Mouse (Mus musculus) CD4-positive, CD25-positive, alpha-beta regulatory T cell, adult 2 months (primary cell): Measurements from ENCODE around the gene Mark2.

Source experiments
- DNase-seq: peaks from one replicate; pipeline ENCODE4 v3.0.0-alpha.2; 2012; ENCODE audit warnings: low read depth, low spot score

Gene Mark2

DNA sequence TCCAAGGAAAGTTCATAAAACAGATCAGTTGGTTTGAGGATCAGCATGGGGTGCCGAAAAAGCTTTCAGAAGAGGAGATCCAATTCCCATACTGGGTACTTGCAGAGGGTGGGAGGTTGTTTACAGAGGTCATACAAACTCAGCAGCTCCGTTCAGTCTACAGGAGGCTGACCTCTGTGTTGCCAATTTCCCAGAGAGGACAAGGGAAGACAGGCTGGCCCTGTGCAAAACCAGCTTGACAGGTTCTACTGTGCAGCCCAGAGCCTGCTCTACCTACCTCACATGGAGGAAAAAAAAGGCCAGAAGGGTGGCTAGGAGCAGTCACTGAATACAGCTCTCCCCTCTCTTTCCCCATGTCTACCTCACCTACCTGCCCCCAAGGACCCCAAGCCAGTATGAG lies 7.6 kb downstream of the Mark2 start:
- DNase-seq = no peak

- no peak for DNase-seq
These were observed 20.3 kb downstream of the Mark2 start for GRCm38 (mm10) chr19:7321391-7321790.

GRCm38 (mm10) chr19:7320181-7320580 lies 21.5 kb downstream of the Mark2 start:
- no peak for DNase-seq

GRCm38 (mm10) chr19:7317716-7318115 lies 23.9 kb downstream of the Mark2 start:
- no peak for DNase-seq

DNA sequence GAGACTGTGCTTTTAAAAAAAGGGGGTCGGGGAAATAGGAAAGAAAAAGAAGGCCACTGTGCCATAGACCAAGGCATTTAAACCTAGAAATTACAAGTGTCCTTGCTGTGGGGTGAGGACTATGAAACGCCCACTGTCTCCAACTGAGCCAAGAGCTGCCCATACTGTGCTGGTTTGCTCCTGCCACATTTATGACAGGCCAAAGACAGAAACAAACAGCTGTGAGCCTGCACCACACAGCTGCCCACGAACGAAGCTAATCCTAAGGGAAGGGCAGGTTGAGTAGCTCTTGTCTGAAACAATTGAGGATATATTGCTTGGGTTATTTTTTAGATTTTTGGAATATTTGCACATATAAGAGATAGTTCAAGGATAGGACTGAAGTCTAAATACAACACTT lies 24.8 kb downstream of the Mark2 start:
- DNase-seq = no peak

GRCm38 (mm10) chr19:7315587-7315984 lies 26.1 kb downstream of the Mark2 start:
- no peak for DNase-seq

GRCm38 (mm10) chr19:7314976-7315586 lies 26.6 kb downstream of the Mark2 start:
- peak; percentile 38 for DNase-seq

DNA sequence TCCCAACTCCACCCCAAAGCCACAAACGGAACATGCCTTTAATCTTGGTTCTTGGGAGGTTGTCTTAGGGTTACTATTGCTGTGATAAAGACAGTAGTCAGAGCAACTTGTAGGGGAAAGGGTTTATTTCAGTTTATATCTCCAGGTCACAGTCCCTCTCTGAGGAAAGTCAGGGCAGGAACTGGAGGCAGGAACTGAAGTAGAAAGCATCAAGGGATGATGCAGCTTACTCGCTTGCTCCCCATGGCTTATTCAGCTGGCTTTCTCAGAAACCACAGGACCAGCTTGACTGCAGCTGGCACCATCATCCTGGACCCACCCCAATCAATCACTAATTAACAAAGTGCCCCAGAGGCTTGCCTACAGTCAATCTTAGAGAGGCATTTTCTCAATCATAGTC lies 28.0 kb downstream of the Mark2 start:
- no peak for DNase-seq

- no peak for DNase-seq
These were observed 30.4 kb downstream of the Mark2 start for GRCm38 (mm10) chr19:7311306-7311705.

DNA sequence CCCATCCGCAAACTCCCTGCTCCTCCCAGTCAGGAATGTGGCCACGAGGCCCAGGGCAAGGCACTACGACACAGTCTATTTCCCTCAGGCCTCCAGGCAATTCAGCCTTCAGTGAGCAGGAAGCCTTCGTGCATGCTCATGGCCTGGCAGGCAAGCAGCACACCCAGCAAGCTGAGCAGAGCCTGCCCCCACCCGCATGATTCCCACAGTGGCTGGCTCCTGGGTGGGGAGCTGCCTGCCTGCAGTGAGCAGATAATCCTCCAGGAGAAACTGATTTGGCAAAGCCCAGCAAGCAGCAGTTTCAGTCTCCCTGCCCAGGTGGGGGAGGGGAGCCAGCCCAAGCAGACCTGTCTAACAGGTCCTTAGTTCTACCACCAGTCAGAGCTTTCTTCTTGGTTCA lies 31.0 kb downstream of the Mark2 start:
- no peak for DNase-seq

DNA sequence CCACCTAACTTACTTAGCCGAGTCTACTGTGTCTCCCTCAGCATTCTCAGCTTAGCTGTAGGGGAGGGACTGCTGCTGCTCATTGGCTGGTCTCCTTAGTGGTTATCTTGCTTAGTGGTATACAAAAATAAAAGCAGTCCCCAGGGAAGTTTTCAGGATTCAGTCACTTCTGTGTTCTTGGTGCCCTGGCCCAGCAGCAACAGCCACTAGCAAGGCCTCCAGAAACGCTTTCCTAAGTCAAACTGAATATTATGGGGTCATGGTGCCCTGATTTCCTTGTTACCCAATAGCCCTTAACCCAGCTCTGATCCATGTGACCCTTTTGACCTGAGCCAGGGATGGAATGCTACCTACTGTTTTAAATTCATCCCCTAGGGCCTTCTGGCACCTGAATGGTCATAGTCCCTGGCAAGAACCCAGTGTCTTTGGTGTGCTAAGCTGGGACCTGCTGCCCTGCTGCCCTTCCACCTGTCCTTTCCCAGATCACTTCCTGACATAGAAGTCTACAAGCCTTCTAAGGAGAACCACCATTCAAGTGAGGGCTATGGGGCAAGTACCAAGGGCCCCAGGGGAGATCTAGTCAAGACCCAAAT lies 31.8 kb downstream of the Mark2 start:
- DNase-seq = no peak

DNA sequence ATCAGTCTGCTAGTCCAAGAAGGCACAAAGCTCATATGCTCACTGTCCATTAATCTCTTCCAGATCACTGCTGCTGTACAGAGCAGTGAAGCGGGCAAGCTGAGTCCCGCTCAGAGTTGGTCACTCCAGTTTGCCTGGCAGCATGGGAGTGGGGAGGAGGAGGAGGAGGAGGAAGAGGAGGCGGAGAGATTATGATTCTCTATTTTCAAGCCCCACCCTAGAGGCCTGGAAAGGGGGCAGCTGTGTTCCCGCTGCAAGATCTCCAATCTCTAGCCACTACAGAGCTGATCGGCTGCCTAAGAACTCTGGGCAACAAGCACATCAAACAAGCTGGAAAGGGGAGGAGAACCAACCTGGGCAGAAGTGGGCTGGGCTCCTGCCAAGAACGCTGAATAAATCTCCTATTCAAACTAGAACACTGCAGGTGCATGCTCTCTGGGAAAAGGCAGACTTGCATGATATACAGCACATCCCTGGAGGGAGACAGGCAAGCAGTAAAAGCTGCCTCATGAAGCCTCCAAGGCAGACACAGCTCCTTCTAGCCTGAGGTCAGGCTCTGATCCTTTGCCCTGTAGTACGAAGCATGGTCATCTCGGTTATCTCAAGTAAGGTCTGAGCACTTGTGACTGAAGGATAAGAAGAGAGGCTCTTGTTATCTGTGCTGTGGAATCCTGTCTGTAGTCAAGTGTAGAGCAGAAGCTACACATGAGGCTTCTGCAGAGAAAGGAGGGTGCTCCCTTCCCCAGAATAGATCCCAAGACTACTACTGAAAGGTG lies 33.5 kb downstream of the Mark2 start:
- no peak for DNase-seq

DNA sequence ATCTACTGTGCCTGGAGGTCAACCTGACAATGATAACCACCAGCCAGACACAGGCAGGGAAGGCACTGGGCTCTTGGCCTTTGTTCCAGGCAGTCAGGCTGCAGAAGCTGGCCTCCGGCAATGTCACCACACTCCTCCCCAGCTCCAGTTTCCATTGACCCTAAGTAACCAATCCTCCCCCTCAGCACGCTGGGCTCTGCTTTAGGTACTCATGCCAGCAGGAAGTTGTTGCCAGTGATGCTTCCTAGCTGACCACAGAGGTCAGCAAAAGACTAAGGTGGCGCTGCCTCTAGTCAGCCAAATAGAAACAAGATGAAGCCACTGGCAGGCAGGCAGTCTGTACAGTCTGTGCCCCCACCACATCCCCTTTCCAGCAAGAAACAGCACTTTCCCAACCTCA lies 34.7 kb downstream of the Mark2 start:
- DNase-seq = no peak

DNA sequence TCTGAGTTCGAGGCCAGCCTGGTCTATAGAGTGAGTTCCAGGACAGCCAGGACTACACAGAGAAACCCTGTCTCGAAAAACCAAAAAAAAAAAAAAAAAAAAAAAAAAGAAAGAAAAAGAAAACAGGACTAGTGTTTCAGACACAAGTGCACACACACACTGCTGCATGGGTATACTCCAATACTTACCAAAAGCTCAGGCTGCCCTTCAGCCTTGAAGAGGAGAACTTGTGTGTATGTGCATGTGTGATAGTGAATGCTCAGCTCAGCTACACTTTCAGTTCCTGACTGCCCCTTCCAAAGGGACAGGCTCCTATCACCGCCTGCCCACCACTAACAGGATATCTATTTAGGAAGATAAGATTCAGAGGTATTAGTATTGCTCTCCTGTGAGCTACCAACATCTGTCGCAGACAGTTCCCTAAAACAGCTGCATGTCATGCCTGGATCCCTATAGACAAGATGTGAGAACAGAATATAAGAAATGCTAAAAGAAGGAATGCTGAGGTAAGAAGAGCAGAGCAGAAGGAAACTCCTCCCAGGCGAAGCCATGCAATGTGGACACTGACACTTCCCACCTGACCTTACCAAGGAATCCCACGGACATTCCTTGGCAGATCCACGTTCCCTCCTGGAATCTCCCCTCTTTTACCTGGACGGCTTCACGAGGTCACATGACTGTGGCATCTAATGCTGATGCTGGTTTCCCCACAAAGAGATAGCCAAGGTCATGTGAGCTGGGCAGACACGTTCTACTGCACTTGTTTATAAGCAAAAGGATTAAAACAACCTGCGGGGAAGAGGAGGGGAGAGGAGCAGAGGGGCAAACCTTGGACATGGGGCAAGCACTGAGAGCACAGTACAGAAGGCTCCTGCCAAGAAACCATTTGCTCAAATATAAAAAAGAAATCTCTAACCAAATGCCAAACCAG lies 36.0 kb downstream of the Mark2 start:
- DNase-seq = no peak

- DNase-seq = no peak
These were observed 36.9 kb downstream of the Mark2 start for GRCm38 (mm10) chr19:7304801-7305200.

DNA sequence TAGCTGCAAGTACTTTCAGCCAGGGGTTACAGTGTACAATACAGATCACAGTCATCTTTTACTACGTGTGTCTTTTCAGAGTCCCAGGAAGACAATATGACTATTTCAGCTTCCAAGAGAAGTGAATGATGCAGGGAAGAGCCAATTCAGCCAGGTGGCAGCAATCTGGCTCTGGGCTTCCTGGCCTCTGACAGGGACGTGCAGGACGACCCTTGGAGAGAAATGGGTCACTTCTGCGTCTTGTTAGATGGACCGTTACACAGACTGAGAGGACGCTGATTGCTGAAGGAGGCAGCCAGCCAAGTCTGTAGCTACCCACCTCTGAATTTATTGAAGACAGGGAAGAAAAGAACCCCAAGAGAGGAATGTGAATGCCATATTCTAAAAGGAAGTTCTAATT lies 37.9 kb downstream of the Mark2 start:
- DNase-seq = no peak

- no peak for DNase-seq
These were observed 39.2 kb downstream of the Mark2 start for GRCm38 (mm10) chr19:7302493-7302797.

DNA sequence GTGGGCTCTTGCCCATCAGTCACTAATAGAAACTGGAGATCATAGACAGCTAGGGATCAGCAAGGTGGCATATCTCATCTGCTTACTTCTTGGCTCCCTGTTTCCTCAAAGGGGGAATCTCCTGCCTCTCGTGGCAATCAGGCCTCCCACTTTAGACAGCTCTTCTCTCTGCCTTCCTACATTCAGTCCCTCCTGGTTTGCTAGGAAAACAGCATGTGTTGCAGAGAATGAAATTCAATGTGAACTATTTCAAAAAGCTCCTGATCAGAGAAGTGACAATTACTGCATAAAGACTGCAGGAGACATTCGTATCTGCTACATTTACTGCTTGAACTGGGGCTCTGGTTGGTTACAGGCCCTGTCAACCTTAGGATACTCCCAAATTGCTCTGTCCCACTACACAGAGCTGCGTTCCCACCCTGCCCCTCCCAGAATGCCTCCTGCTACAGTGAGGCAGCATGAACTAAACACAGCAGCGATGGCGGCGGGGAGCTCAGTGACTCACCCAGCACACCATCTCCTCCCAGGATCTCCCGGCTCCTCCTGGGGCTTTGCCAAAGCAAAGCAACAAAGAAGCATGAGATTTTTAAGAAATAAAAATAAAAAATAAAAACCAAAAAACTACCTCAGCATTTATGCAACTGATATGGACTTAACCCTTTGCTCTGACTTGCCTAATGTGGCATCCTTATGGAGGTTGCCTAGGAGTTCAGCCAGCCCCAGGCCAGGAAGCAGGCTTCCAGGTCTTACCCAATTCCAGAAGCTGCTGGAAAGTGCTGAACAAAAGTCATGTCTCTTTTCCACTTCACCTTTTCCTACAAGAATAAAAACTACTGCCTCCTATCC lies 39.8 kb downstream of the Mark2 start:
- DNase-seq = no peak

DNA sequence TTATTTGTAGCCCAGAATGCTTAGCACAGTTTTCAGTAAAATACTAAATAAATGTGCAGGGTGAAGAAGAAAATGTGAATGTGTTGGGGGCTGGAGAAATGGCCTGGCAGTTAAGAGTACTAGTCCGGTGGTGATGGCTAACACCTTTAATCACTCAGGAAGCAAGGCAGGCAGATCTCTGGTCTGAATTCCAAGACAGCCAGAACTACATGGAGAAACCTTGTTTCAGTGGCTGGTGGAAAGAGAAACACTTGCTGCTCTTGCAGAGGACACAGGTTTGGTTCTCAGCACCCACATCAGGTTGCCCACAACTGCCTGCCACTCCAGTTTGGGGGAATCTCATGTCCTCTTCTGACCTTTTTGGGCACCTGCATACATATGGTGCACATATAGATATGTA lies 41.6 kb downstream of the Mark2 start:
- no peak for DNase-seq

DNA sequence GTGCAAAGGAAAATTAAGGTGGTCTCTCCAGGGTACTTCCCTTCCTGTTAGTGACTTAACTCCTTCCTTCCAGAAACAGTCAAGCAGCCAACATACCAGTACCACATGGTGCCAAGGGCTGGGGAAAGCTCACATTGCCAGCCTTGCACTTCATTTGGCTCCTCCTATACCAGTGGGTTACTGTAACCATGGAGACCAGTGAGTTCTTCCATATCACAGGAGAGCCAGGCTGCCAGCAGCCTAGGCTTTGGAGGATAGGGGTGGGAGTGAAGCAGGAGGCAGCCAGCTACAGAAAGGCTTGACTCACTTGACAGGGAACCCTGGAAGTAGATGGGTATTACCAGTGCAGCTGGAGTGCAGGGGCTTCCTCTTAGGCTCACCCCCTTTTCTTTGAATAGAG lies 42.6 kb downstream of the Mark2 start:
- DNase-seq = no peak

- no peak for DNase-seq
These were observed 45.7 kb downstream of the Mark2 start for GRCm38 (mm10) chr19:7295959-7296358.
